Mouse (Mus musculus) adipocyte (in vitro differentiated cells): ENCODE results near the gene Stat1.
A peak's percentile ranks its signal among the peaks of the same experiment; 100 is the strongest.

Source experiments
- DNase-seq: peaks from one replicate; pipeline ENCODE4 v3.0.0-alpha.2; 2016; ENCODE audit warnings: low spot score

The Stat1 gene

GRCm38 (mm10) chr1:52163707-52164457 is 44.6 kb downstream of the Stat1 start:
- DNase-seq, result no peak

DNA sequence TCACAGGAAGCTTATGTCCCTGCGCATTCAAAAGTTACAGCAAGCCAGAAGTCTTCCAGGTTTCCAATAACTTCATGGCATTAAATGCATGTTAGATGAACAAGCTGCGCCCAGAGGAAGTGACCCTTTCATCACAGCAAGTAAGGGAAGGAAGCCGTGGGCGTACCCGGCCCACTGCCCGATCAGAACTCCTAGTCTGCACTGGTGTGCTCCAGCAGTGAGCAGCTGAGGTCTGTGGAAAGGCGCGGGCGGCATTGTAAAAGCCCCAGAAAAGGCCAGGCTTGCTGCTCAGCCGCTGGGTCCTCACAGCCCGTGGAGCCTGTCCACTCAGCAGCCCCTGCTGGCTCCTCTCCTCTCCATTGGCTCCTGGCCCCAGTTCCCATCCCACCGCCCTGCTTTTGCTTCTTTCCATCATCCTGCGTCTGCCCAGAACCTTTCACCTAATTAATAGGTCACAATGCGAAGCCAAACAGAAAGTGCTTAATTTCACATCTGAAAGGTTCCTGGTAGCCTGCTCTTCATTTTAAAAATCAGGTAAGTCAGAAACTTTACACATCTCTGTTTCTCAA is 47.5 kb downstream of the Stat1 start:
- no peak for DNase-seq

- peak; percentile 51 for DNase-seq
Measured at GRCm38 (mm10) chr1:52170057-52170456, 50.8 kb downstream of the Stat1 start.

DNA sequence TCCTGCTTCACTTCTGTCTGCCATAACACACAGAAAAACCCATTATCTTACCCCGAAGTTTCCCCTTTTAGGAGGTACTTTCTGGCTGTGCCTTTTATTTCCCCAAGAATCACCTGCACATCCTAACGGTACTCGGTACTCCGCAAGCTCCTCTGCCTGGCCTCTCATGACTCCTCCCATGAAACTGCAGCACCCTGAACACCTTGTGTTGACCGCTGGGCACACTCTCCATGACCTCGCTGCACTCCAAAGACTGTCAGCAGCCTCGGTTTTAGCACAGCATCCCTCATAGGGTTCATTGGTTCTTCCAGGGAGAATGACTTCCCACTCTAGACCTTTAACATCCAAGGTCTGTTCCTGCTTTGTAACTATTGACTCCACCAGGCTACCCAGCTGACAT is 51.5 kb downstream of the Stat1 start:
- DNase-seq, result no peak

- DNase-seq, result no peak
Measured at GRCm38 (mm10) chr1:52171271-52171670, 52.0 kb downstream of the Stat1 start.

GRCm38 (mm10) chr1:52175321-52175720 is 56.1 kb downstream of the Stat1 start:
- no peak for DNase-seq

DNA sequence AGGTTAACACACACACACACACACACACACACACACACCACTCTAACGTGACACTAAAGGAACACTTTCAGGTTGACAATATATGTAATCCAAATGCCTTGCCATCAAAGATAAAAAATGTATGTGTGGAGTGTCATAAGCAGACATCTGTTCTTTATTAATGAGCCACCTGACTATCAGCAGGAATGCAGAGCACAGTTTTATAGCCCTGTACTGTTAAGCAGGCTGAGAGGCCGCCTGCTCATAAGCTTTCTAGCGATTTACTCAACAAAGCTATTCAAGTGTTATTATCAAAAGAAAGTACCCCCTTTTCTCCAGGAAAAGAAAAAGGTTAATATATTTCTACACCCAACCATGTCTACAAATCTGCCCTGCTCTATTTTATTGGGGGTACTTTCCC is 56.7 kb downstream of the Stat1 start:
- no peak for DNase-seq

DNA sequence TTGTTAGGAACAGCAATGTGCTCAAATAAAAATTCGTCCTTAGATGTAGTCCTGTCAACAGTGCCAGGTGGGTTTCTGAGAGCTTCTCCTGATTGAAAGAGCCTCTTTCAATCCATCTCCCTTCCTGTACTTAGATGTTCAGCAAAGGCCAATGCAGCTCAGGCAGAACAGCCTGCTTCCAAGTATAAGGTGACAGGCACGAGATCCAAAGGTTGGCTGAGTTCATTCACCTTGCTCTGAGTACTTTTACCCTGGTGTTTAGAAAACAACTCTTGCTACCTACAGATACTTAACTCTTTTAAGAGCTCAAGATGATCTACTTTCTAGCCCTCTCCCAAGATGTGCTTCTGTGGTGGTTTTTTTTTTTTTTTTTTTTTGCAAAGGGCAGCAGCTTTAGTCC is 57.8 kb downstream of the Stat1 start:
- no peak for DNase-seq

GRCm38 (mm10) chr1:52179939-52180568 is 60.8 kb downstream of the Stat1 start:
- DNase-seq, result no peak

DNA sequence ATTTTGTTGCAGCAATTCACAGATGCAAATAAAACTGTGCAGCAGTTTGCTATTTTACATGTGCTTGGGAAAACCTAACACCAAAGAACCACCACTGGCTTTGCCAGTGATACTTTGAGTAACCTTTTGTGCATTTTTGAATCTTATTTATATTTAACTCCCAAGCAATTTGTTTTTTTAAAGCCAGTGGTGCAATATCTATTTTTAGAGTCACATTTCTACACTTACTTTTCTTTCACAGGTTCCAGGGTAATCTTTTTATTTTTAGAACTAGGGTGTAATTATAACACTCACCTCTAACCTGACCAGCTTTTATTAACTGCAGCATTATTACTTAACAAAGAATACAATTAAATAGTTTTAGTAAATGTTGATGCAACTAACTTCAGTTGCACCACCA is 62.8 kb downstream of the Stat1 start:
- no peak for DNase-seq

DNA sequence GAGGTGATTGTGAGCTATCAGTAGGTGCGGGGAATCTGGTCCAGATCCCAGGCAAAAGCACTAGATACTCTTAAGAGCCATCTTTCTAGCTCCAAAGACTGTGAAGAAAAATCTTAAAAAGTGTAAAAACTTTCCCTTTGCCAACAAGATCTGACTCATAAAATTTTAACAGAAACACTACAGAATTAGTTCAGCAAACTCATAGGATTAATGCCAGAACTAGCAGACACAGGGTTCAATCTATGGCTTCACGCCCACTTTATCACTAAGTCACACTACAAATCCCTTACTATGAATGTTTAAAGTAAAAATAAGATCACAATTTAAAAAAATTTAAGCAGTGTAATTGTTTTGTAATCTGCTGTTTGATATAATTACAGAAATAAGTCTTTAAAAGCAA is 63.8 kb downstream of the Stat1 start:
- DNase-seq, result no peak
